Mouse (Mus musculus): ENCODE measurements around the gene Bbs9. TPM values are rescaled to one million over a fixed set of nuclear protein-coding genes. Genes with fewer than 3 reads are reported as not detected.
"Not testable (repeated sequence)": the region's sequence is repeated elsewhere in the genome, so short reads cannot be mapped to it uniquely, and the experiment has no call there.

Gene Bbs9
- polyA plus RNA-seq, 1 experiment from 2014 or later: 15.5 TPM

GRCm38 (mm10) chr9:22703541-22703940 lies 228.0 kb downstream of the Bbs9 start:
- 0 out of 2 replicates have a peak, but pooled peaks cover 2% of the 10 kb centered on the region for H3K4me1 ChIP-seq (ENCODE audit: control insufficient read depth, insufficient read depth, low read length)

GRCm38 (mm10) chr9:22707166-22707913 lies 231.8 kb downstream of the Bbs9 start:
- 0 out of 2 replicates have a peak, but pooled peaks cover 5% of the 10 kb centered on the region for H3K4me1 ChIP-seq (ENCODE audit: control insufficient read depth, insufficient read depth, low read length)
- H3K4me2 ChIP-seq (ENCODE audit: low read depth, severe bottlenecking): no peak overlapping the region
- ATAC-seq (ENCODE audit: insufficient number of reproducible peaks, low FRiP score, low TSS enrichment, low read depth): no peak; the same call in 1 of the 2 replicates
- H3K9ac ChIP-seq (ENCODE audit: low read length): no peak overlapping the region
- no peak overlapping the region for H3K4me3 ChIP-seq (ENCODE audit: low read depth, low read length)
- no peaks in the 10 kb centered on the region for H3K9me3 ChIP-seq (ENCODE audit: control insufficient read depth, low read length)
- no peaks in the 10 kb centered on the region for H3K36me3 ChIP-seq (ENCODE audit: control insufficient read depth, insufficient read depth, low read length)
- peak; percentile 41 for DNase-seq (ENCODE audit: low spot score)
- no peak overlapping the region for H3K27ac ChIP-seq (replicated peaks; ENCODE audit: low read depth, low read length)
- no peaks in the 10 kb centered on the region for H3K27me3 ChIP-seq (ENCODE audit: control insufficient read depth, insufficient read depth, low read length)
- 10% methylated on average over 11 of the region's 11 CpGs for WGBS

More at GRCm38 (mm10) chr9:22703541-22703940, 228.0 kb downstream of the Bbs9 start:
- Histone ChIP-seq H3K9me3 (ENCODE audit: control insufficient read depth, low read length) (no peaks in the 10 kb centered on the region; the same call in 1 of the 2 replicates), H3K36me3 (ENCODE audit: control insufficient read depth, insufficient read depth, low read length) (no peaks in the 10 kb centered on the region), H3K4me2 (ENCODE audit: low read depth, severe bottlenecking) (no peak overlapping the region), H3K9ac (ENCODE audit: low read length) (no peak overlapping the region), H3K27me3 (ENCODE audit: control insufficient read depth, insufficient read depth, low read length) (no peaks in the 10 kb centered on the region), H3K27ac (replicated peaks; ENCODE audit: low read depth, low read length) (no peak overlapping the region), H3K4me3 (ENCODE audit: low read depth, low read length) (no peak overlapping the region)
- no peak for DNase-seq (ENCODE audit: low spot score)
- WGBS: 97% methylated on average over 2 of the region's 2 CpGs
- ATAC-seq (ENCODE audit: insufficient number of reproducible peaks, low FRiP score, low TSS enrichment, low read depth): no peak

GRCm38 (mm10) chr9:22708970-22709726 lies 233.6 kb downstream of the Bbs9 start:
- no peaks in the 10 kb centered on the region for H3K36me3 ChIP-seq (ENCODE audit: control insufficient read depth, insufficient read depth, low read length)
- ATAC-seq (ENCODE audit: insufficient number of reproducible peaks, low FRiP score, low TSS enrichment, low read depth): peak; percentile 45; the same call in 1 of the 2 replicates
- 51% methylated on average over 19 of the region's 19 CpGs for WGBS
- H3K4me3 ChIP-seq (ENCODE audit: low read depth, low read length): no peak overlapping the region
- no peak overlapping the region; the same call in 1 of the 2 replicates for H3K27ac ChIP-seq (replicated peaks; ENCODE audit: low read depth, low read length)
- no peak overlapping the region for H3K9ac ChIP-seq (ENCODE audit: low read length)
- H3K4me1 ChIP-seq (ENCODE audit: control insufficient read depth, insufficient read depth, low read length): 0 out of 2 replicates have a peak, but pooled peaks cover 5% of the 10 kb centered on the region
- no peaks in the 10 kb centered on the region for H3K27me3 ChIP-seq (ENCODE audit: control insufficient read depth, insufficient read depth, low read length)
- peak; percentile 83 for DNase-seq (ENCODE audit: low spot score)
- no peaks in the 10 kb centered on the region for H3K9me3 ChIP-seq (ENCODE audit: control insufficient read depth, low read length)
- H3K4me2 ChIP-seq (ENCODE audit: low read depth, severe bottlenecking): no peak overlapping the region

- Histone ChIP-seq H3K4me1 (ENCODE audit: control insufficient read depth, insufficient read depth, low read length) (0 out of 2 replicates have a peak, but pooled peaks cover 5% of the 10 kb centered on the region), H3K9me3 (ENCODE audit: control insufficient read depth, low read length) (no peaks in the 10 kb centered on the region), H3K4me3 (ENCODE audit: low read depth, low read length) (no peak overlapping the region), H3K27me3 (ENCODE audit: control insufficient read depth, insufficient read depth, low read length) (no peaks in the 10 kb centered on the region), H3K36me3 (ENCODE audit: control insufficient read depth, insufficient read depth, low read length) (no peaks in the 10 kb centered on the region), H3K9ac (ENCODE audit: low read length) (no peak overlapping the region), H3K27ac (replicated peaks; ENCODE audit: low read depth, low read length) (no peak overlapping the region), H3K4me2 (ENCODE audit: low read depth, severe bottlenecking) (no peak overlapping the region)
- no peak for ATAC-seq (ENCODE audit: insufficient number of reproducible peaks, low FRiP score, low TSS enrichment, low read depth)
- 78% methylated on average over 7 of the region's 7 CpGs for WGBS
- no peak for DNase-seq (ENCODE audit: low spot score)
Observed at GRCm38 (mm10) chr9:22710032-22710431, 234.5 kb downstream of the Bbs9 start.

- Histone ChIP-seq H3K27me3 (ENCODE audit: control insufficient read depth, insufficient read depth, low read length) (no peaks in the 10 kb centered on the region), H3K4me3 (ENCODE audit: low read depth, low read length) (no peak overlapping the region), H3K4me2 (ENCODE audit: low read depth, severe bottlenecking) (no peak overlapping the region), H3K9me3 (ENCODE audit: control insufficient read depth, low read length) (no peaks in the 10 kb centered on the region), H3K36me3 (ENCODE audit: control insufficient read depth, insufficient read depth, low read length) (no peaks in the 10 kb centered on the region), H3K27ac (replicated peaks; ENCODE audit: low read depth, low read length) (no peak overlapping the region), H3K9ac (ENCODE audit: low read length) (no peak overlapping the region), H3K4me1 (ENCODE audit: control insufficient read depth, insufficient read depth, low read length) (0 out of 2 replicates have a peak, but pooled peaks cover 5% of the 10 kb centered on the region)
- no peak for DNase-seq (ENCODE audit: low spot score)
- ATAC-seq (ENCODE audit: insufficient number of reproducible peaks, low FRiP score, low TSS enrichment, low read depth): no peak
- WGBS: 77% methylated on average over 2 of the region's 2 CpGs
Observed at GRCm38 (mm10) chr9:22711339-22711738, 235.8 kb downstream of the Bbs9 start.

- no peak overlapping the region for H3K27ac ChIP-seq (replicated peaks; ENCODE audit: low read depth, low read length)
- no peak for ATAC-seq (ENCODE audit: insufficient number of reproducible peaks, low FRiP score, low TSS enrichment, low read depth)
Observed at GRCm38 (mm10) chr9:22712743-22713142, 237.2 kb downstream of the Bbs9 start.

GRCm38 (mm10) chr9:22713286-22713685 lies 237.8 kb downstream of the Bbs9 start:
- 36% methylated on average over 4 of the region's 4 CpGs for WGBS
- not testable (repeated sequence) for H3K27ac ChIP-seq (replicated peaks; ENCODE audit: low read depth, low read length); H3K36me3 ChIP-seq (ENCODE audit: control insufficient read depth, insufficient read depth, low read length); H3K4me1 ChIP-seq (ENCODE audit: control insufficient read depth, insufficient read depth, low read length); H3K27me3 ChIP-seq (ENCODE audit: control insufficient read depth, insufficient read depth, low read length); H3K4me2 ChIP-seq (ENCODE audit: low read depth, severe bottlenecking); H3K4me3 ChIP-seq (ENCODE audit: low read depth, low read length); H3K9ac ChIP-seq (ENCODE audit: low read length); ATAC-seq (ENCODE audit: insufficient number of reproducible peaks, low FRiP score, low TSS enrichment, low read depth); H3K9me3 ChIP-seq (ENCODE audit: control insufficient read depth, low read length)
- DNase-seq (ENCODE audit: low spot score): peak; percentile 76

More at GRCm38 (mm10) chr9:22712743-22713142, 237.2 kb downstream of the Bbs9 start:
- Histone ChIP-seq H3K36me3 (ENCODE audit: control insufficient read depth, insufficient read depth, low read length) (no peaks in the 10 kb centered on the region), H3K4me3 (ENCODE audit: low read depth, low read length) (no peak overlapping the region), H3K9ac (ENCODE audit: low read length) (no peak overlapping the region), H3K27me3 (ENCODE audit: control insufficient read depth, insufficient read depth, low read length) (no peaks in the 10 kb centered on the region), H3K9me3 (ENCODE audit: control insufficient read depth, low read length) (no peaks in the 10 kb centered on the region), H3K4me2 (ENCODE audit: low read depth, severe bottlenecking) (no peak overlapping the region), H3K4me1 (ENCODE audit: control insufficient read depth, insufficient read depth, low read length) (0 out of 2 replicates have a peak, but pooled peaks cover 3% of the 10 kb centered on the region)
- 75% methylated on average over 3 of the region's 3 CpGs for WGBS
- DNase-seq (ENCODE audit: low spot score): no peak

- ATAC-seq (ENCODE audit: insufficient number of reproducible peaks, low FRiP score, low TSS enrichment, low read depth): no peak
- Histone ChIP-seq H3K4me2 (ENCODE audit: low read depth, severe bottlenecking) (no peak overlapping the region), H3K4me3 (ENCODE audit: low read depth, low read length) (no peak overlapping the region), H3K9me3 (ENCODE audit: control insufficient read depth, low read length) (no peaks in the 10 kb centered on the region), H3K27me3 (ENCODE audit: control insufficient read depth, insufficient read depth, low read length) (no peaks in the 10 kb centered on the region), H3K27ac (replicated peaks; ENCODE audit: low read depth, low read length) (no peak overlapping the region), H3K9ac (ENCODE audit: low read length) (no peak overlapping the region), H3K36me3 (ENCODE audit: control insufficient read depth, insufficient read depth, low read length) (no peaks in the 10 kb centered on the region), H3K4me1 (ENCODE audit: control insufficient read depth, insufficient read depth, low read length) (no peaks in the 10 kb centered on the region)
- WGBS: 82% methylated on average over 4 of the region's 4 CpGs
- no peak for DNase-seq (ENCODE audit: low spot score)
Observed at GRCm38 (mm10) chr9:22717583-22717982, 242.1 kb downstream of the Bbs9 start.

All from limb, embryonic 11.5 days (tissue).